Mouse (Mus musculus) right cerebral cortex, postnatal 4 days (tissue): ENCODE measurements around the gene Fam228a.
"Not testable (repeated sequence)": the region's sequence is repeated elsewhere in the genome, so short reads cannot be mapped to it uniquely, and the experiment has no call there.

Source experiments
- DNase-seq: peaks from one replicate; pipeline ENCODE4 v3.0.0-alpha.2; 2022

The Fam228a gene

GRCm38 (mm10) chr12:4715606-4716005 is 22.6 kb downstream of the Fam228a start:
- DNase-seq = no peak

- DNase-seq = no peak
Measured at GRCm38 (mm10) chr12:4713361-4713760, 24.9 kb downstream of the Fam228a start.

GRCm38 (mm10) chr12:4709926-4710325 is 28.3 kb downstream of the Fam228a start:
- DNase-seq = no peak

GRCm38 (mm10) chr12:4708881-4709604 is 29.2 kb downstream of the Fam228a start:
- DNase-seq = no peak

GRCm38 (mm10) chr12:4708296-4708695 is 29.9 kb downstream of the Fam228a start:
- no peak for DNase-seq

GRCm38 (mm10) chr12:4707488-4708017 is 30.7 kb downstream of the Fam228a start:
- DNase-seq = no peak

- DNase-seq = no peak
Measured at GRCm38 (mm10) chr12:4706901-4707300, 31.3 kb downstream of the Fam228a start.

GRCm38 (mm10) chr12:4706175-4706574 is 32.1 kb downstream of the Fam228a start:
- no peak for DNase-seq

GRCm38 (mm10) chr12:4705626-4706025 is 32.6 kb downstream of the Fam228a start:
- DNase-seq = not testable (repeated sequence)

- DNase-seq = no peak
Measured at GRCm38 (mm10) chr12:4694534-4694933, 43.7 kb downstream of the Fam228a start.

GRCm38 (mm10) chr12:4691193-4691592 is 47.0 kb downstream of the Fam228a start:
- no peak for DNase-seq

- no peak for DNase-seq
Measured at GRCm38 (mm10) chr12:4689341-4689740, 48.9 kb downstream of the Fam228a start.

GRCm38 (mm10) chr12:4688386-4688785 is 49.8 kb downstream of the Fam228a start:
- no peak for DNase-seq

- DNase-seq = no peak
Measured at GRCm38 (mm10) chr12:4685441-4685840, 52.8 kb downstream of the Fam228a start.

GRCm38 (mm10) chr12:4679971-4680370 is 58.3 kb downstream of the Fam228a start:
- DNase-seq = no peak

- DNase-seq = no peak
Measured at GRCm38 (mm10) chr12:4676336-4676735, 61.9 kb downstream of the Fam228a start.

GRCm38 (mm10) chr12:4665675-4666037 is 72.6 kb downstream of the Fam228a start:
- DNase-seq = no peak

GRCm38 (mm10) chr12:4664929-4665674 is 73.1 kb downstream of the Fam228a start:
- no peak for DNase-seq
